Mouse (Mus musculus) heart, postnatal 0 days (tissue): ENCODE results near the gene Ache. TPM values are rescaled to one million over a fixed set of nuclear protein-coding genes. Genes with fewer than 3 reads are reported as not detected.

ENCODE experiments used
- ATAC-seq: fragments of 200-750 bp; cut with Nextera tagmentation; 2 replicates; pipeline ENCODE4 v1.8.0; 2017; ENCODE audit warnings: low read depth, moderate number of reproducible peaks, moderate library complexity; ENCODE audit not compliant: insufficient read depth
- DNase-seq: peaks from one replicate; pipeline ENCODE4 v3.0.0-alpha.2; 2016; ENCODE audit warnings: low spot score
- H3K27ac ChIP-seq: fragments of 300-500 bp; sonication (generic); 2 replicates; pipeline ENCODE4 v1.5.1; 2014; ENCODE audit warnings: low read depth, mild to moderate bottlenecking
- H3K27me3 ChIP-seq: fragments of 300-500 bp; sonication (generic); 2 replicates; pipeline ENCODE4 v1.6.1; 2014; ENCODE audit warnings: low read length, mixed read lengths; ENCODE audit not compliant: control insufficient read depth, insufficient read depth
- H3K36me3 ChIP-seq: fragments of 300-500 bp; sonication (generic); replicated peaks from 2 replicates; pipeline ENCODE4 v1.6.1; 2014; ENCODE audit warnings: low read length, mixed read lengths; ENCODE audit not compliant: control insufficient read depth, insufficient read depth
- H3K4me1 ChIP-seq: fragments of 300-500 bp; sonication (generic); 2 replicates; pipeline ENCODE4 v1.6.1; 2014; ENCODE audit warnings: antibody characterized with exemption; ENCODE audit not compliant: control insufficient read depth, insufficient read depth
- H3K4me2 ChIP-seq: fragments of 300-500 bp; sonication (generic); 2 replicates; pipeline ENCODE4 v1.6.1; 2014; ENCODE audit warnings: low read depth, mild to moderate bottlenecking, low read length, moderate library complexity
- H3K4me3 ChIP-seq: fragments of 300-500 bp; sonication (generic); 2 replicates; pipeline ENCODE4 v1.5.1; 2014; ENCODE audit warnings: low read depth, low read length
- H3K9ac ChIP-seq: fragments of 300-500 bp; sonication (generic); replicated peaks from 2 replicates; pipeline ENCODE4 v1.6.1; 2014; ENCODE audit warnings: low read depth, low read length, mixed read lengths
- H3K9me3 ChIP-seq: fragments of 300-500 bp; sonication (generic); replicated peaks from 2 replicates; pipeline ENCODE4 v1.6.1; 2016; ENCODE audit warnings: low read length; ENCODE audit not compliant: control insufficient read depth
- CTCF ChIP-seq: IDR thresholded peaks from 2 replicates; pipeline ENCODE4 v1.5.1; 2016; ENCODE audit warnings: antibody characterized with exemption, control low read depth, low read depth
- EP300 ChIP-seq: IDR thresholded peaks from 2 replicates; pipeline ENCODE4 v1.6.1; 2016; ENCODE audit warnings: antibody characterized with exemption, low read depth
- WGBS: fragments of 180-500 bp; shearing (Covaris S2); extraction: QIAGEN DNeasy Blood & Tissue Kit; methylation state at CpG from one replicate; pipeline ENCODE4 v1.1.7; 2014; 5-methylcytosine and 5-hydroxymethylcytosine counted together
- polyA plus RNA-seq: library from polyadenylated mRNA; unstranded; fragments of >200 nt; fragmentation: Nextera tagmentation; extraction: Ambion mirVana; gene quantifications from 2 replicates; pipeline ENCODE4 v1.2.1, GENCODE M21; 2015
- total RNA-seq: library from RNA; depleted of rRNA; stranded (reverse); fragments of >200 nt; gene quantifications from 2 replicates; pipeline ENCODE4 v1.2.3, GENCODE M21; 2014; ENCODE audit warnings: low replicate concordance

Gene Ache
- total and polyA plus RNA-seq, 2 experiments from 2014 or later = 2.3 to 5.3 TPM

DNA sequence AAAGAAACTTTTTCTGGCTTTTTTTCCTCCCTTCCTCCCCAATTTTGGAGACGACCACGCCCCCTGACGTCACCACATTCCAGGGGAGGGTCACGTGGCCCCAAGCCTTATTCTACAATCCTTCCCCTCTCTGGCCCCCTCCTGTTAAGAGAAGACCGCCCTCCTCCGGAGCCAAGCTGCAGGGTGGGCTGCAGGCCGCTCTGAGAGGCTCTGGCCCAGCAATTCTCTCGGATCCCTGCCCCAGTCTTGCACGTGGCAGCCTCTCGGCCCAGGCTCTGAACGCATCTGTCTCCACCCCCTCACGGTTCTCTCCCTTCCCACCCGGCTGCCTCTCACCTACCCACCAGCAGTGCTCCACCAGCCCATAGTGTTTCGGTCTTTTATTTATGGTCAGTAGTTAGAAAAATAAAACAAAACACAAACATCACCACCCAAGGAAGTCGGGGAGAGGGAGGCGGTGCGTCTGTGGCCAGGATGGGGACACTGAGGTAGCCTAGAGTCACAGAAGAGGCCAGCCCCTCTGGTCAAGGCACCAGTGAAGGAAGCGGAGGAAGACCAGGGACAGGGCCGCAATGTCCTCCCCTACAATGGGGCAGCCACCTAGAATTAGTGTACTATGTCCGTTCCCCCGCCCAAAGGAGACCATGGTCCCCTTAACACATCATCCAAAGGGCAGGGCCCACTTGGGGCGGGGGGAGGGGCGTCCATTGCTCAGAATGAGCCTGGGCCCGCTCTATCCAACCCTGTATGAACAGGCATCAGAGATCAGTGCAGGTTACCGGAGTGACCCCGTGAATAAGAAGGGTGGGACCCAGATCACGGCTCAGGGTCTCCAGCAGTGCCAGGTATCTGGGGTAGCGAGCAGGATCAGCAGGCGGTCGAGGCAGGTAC, 27.1 kb downstream of the Ache start, which contains the start of gene Trip6:
Gene Trip6 (minus strand): TSS at position 212 of the 891 bp plus-strand sequence.
- peak within 1 kb of the TSS; percentile 93 for H3K4me2 ChIP-seq
- WGBS = 24% methylated on average over 30 of the region's 30 CpGs
- H3K36me3 ChIP-seq = peaks cover 16% of the 10 kb centered on the region
- H3K9me3 ChIP-seq = no peaks in the 10 kb centered on the region
- peak within 1 kb of the TSS; percentile 79 for H3K9ac ChIP-seq
- ATAC-seq (peak; percentile 86), DNase-seq (peak; percentile 79)
- H3K27ac ChIP-seq = peak within 1 kb of the TSS; percentile 82
- TF ChIP-seq EP300 (no peak), CTCF (peak; percentile 25; the same call in 1 of the 2 replicates)
- H3K4me1 ChIP-seq = peaks cover 18% of the 10 kb centered on the region
- peak within 1 kb of the TSS; percentile 57 for H3K4me3 ChIP-seq
- H3K27me3 ChIP-seq = no peaks in the 10 kb centered on the region

DNA sequence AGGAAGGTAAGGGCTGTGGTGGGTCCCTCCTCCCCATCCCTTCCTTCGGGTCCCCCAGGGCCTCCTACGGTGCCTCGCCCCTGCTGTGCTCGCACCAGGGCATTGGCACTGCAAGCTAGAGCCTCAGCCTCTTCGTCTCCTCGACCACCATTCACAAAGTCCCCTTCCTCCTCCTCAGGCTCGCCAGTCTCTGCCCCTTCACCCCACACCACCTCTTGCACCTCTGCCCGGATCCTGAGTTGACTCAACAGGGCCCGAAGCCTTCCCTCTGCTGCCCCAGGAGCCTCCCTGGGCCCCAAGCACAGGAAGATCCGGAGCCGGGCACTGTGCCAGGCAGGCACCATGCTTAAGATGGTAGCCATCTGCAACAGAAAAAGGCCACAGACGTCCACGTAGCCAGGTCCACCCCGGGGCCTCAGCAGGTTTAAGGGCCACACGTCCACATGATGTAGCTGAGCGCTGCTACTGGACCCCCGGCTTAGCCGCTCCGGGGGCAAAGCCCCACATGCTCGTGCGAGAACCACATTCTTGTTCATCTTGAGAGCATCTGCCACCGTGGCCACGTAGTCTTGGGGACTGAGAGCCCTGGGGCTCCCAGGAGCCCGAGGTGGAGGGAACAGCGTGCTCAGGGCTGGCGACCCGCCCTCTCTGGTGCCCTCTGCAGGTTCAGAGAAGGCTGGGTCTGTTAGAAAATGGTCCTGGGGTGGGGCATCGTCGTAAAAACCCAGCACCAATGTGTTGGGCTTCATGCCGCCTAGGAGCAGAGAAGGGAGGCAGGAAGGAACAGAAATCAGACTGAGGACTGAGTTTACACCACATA, 28.0 kb downstream of the Ache start:
- WGBS = 53% methylated on average over 30 of the region's 30 CpGs
- DNase-seq (no peak), ATAC-seq (no peak)
- H3K4me3 ChIP-seq = no peak overlapping the region
- H3K27me3 ChIP-seq = no peaks in the 10 kb centered on the region
- no peak overlapping the region for H3K9ac ChIP-seq
- H3K27ac ChIP-seq = no peak overlapping the region
- peaks cover 18% of the 10 kb centered on the region for H3K4me1 ChIP-seq
- no peaks in the 10 kb centered on the region for H3K9me3 ChIP-seq
- H3K36me3 ChIP-seq = peaks cover 11% of the 10 kb centered on the region
- no peak overlapping the region for H3K4me2 ChIP-seq
- TF ChIP-seq EP300 (no peak), CTCF (peak; percentile 38)

- TF ChIP-seq CTCF (no peak), EP300 (no peak)
- DNase-seq (no peak), ATAC-seq (no peak)
- no peak overlapping the region for H3K9ac ChIP-seq
- H3K9me3 ChIP-seq = no peaks in the 10 kb centered on the region
- peaks cover 18% of the 10 kb centered on the region for H3K4me1 ChIP-seq
- H3K27me3 ChIP-seq = no peaks in the 10 kb centered on the region
- no peak overlapping the region for H3K27ac ChIP-seq
- peaks cover 11% of the 10 kb centered on the region; the same call in 1 of the 2 replicates for H3K36me3 ChIP-seq
- H3K4me2 ChIP-seq = no peak overlapping the region
- H3K4me3 ChIP-seq = no peak overlapping the region
- WGBS = 64% methylated on average over 8 of the region's 8 CpGs
Measured at GRCm38 (mm10) chr5:137317361-137317760, 30.0 kb downstream of the Ache start.

- H3K4me1 ChIP-seq = peaks cover 7% of the 10 kb centered on the region
- no peak overlapping the region for H3K27ac ChIP-seq
- H3K27me3 ChIP-seq = no peaks in the 10 kb centered on the region
- ATAC-seq (no peak), DNase-seq (no peak)
- peaks cover 14% of the 10 kb centered on the region; the same call in 1 of the 2 replicates for H3K36me3 ChIP-seq
- no peak overlapping the region for H3K9ac ChIP-seq
- H3K4me2 ChIP-seq = no peak overlapping the region
- no peaks in the 10 kb centered on the region for H3K9me3 ChIP-seq
- WGBS = 88% methylated on average over 1 of the region's 1 CpGs
- no peak overlapping the region for H3K4me3 ChIP-seq
- TF ChIP-seq CTCF (no peak), EP300 (no peak)
Measured at GRCm38 (mm10) chr5:137318570-137318969, 31.3 kb downstream of the Ache start.

DNA sequence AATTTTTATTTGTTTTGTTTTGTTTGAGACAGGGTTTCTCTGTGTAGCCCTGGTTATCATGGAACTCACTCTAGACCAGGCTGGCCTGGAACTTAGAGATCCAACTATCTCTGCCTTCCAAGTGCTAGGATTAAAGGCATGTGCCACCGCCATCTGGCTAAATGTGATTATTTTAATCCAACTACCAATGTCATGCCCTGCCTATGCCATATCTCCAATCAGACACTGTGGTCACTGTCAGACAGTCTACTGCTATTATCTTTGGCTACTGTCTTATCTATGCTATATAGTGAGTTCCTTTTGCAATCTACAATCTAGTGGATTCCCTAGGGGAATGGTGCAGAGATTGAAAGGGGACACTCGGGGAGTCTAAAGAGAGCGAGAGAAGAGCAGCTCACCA, 33.7 kb downstream of the Ache start:
- Histone ChIP-seq H3K27ac (no peak overlapping the region), H3K4me2 (no peak overlapping the region), H3K9me3 (no peaks in the 10 kb centered on the region), H3K27me3 (no peaks in the 10 kb centered on the region), H3K9ac (no peak overlapping the region), H3K4me3 (no peak overlapping the region), H3K4me1 (no peaks in the 10 kb centered on the region), H3K36me3 (peaks cover 18% of the 10 kb centered on the region)
- TF ChIP-seq EP300 (no peak), CTCF (no peak)
- no peak for DNase-seq
- ATAC-seq = no peak
- WGBS = 83% methylated on average over 3 of the region's 3 CpGs
